Mouse (Mus musculus): ENCODE measurements around the gene Msrb3. TPM values are rescaled to one million over a fixed set of nuclear protein-coding genes. Genes with fewer than 3 reads are reported as not detected.

Gene Msrb3
- polyA plus RNA-seq, 2 experiments = 0.60 to 1.5 TPM

GRCm38 (mm10) chr10:120869241-120869775, 29.6 kb downstream of the Msrb3 start:
- Histone ChIP-seq H3K27me3 (ENCODE audit: control insufficient read depth, insufficient read depth, low read length) (no peaks in the 10 kb centered on the region), H3K9ac (replicated peaks) (no peak overlapping the region), H3K4me3 (ENCODE audit: insufficient read depth in 1 of 2, low read depth in 2 of 2, low read length in 2 of 2) (no peak overlapping the region), H3K27ac (no peak overlapping the region), H3K36me3 (replicated peaks; ENCODE audit: control insufficient read depth, insufficient read depth, low read depth) (no peaks in the 10 kb centered on the region), H3K9me3 (ENCODE audit: control insufficient read depth, low read length) (no peaks in the 10 kb centered on the region), H3K4me1 (replicated peaks; ENCODE audit: control insufficient read depth in 2 of 2, insufficient read depth in 2 of 2, low read length in 1 of 2) (0 out of 4 replicates have a peak, but pooled peaks cover 0 to 9% of the 10 kb centered on the region in 2 experiments), H3K4me2 (ENCODE audit: low read depth) (no peak overlapping the region)
- no peak for DNase-seq (ENCODE audit: low read depth in 3 of 3, low spot score in 3 of 3)
- ATAC-seq (ENCODE audit: insufficient read depth) = no peak
- 79% methylated on average over 22 of the region's 22 CpGs for WGBS (ENCODE audit: insufficient replicate concordance)
- TF ChIP-seq CTCF (IDR thresholded peaks at IDR 0.05; ENCODE audit: low read depth) (no peak), EP300 (IDR thresholded peaks at IDR 0.05; ENCODE audit: low read depth) (no peak)

DNA sequence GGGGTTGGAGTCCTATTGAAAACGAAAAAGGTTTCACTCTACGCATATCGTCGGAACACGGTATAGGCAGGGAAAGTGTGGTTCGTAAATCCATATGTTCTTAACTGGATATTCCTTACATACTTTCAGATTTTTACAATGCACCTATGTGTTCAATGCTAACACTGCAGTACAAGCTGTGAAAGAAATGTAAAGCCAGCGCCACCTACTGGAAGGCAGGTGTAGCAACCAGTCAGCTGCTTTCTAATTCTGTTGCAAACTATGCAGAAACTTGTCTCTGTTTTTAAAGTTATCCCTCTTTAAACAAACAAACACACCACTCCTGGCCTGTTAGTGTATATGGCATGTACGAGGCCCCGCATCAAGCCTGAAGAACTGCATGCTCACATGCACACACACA, 34.5 kb downstream of the Msrb3 start:
- WGBS (ENCODE audit: insufficient replicate concordance) = 27% methylated on average over 9 of the region's 9 CpGs
- ATAC-seq (ENCODE audit: insufficient read depth) = no peak
- TF ChIP-seq CTCF (IDR thresholded peaks at IDR 0.05; ENCODE audit: low read depth) = peak; percentile 77
- TF ChIP-seq EP300 (IDR thresholded peaks at IDR 0.05; ENCODE audit: low read depth) = no peak

DNA sequence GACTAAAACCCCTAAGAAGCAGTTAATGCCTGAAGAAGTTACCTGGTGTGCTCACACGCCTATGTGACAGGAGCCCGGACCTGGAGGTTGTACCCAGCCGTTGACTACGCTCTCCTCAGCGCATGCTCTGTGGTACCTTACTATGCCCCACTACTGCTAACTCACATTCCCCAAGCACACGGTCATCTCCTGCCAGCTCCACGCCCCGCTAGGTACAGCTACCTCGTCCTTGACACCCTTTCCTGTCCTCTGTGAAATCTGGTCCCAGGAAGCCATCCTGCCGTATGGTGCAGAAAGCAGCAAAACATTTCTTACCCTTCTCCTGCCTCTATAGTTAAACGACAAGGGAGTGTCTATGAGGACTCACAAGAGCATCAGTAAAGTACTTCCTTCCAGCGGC, 37.2 kb downstream of the Msrb3 start:
- TF ChIP-seq CTCF (IDR thresholded peaks at IDR 0.05; ENCODE audit: low read depth) = no peak
- no peak for TF ChIP-seq EP300 (IDR thresholded peaks at IDR 0.05; ENCODE audit: low read depth)
- WGBS (ENCODE audit: insufficient replicate concordance) = 76% methylated on average over 12 of the region's 12 CpGs

More for the DNA sequence above, 34.5 kb downstream of the Msrb3 start:
- Histone ChIP-seq H3K4me1 (replicated peaks; ENCODE audit: control insufficient read depth in 2 of 2, insufficient read depth in 2 of 2, low read length in 1 of 2) (no peaks in the 10 kb centered on the region), H3K4me3 (ENCODE audit: insufficient read depth in 1 of 2, low read depth in 2 of 2, low read length in 2 of 2) (no peak overlapping the region), H3K27me3 (ENCODE audit: control insufficient read depth, insufficient read depth, low read length) (no peaks in the 10 kb centered on the region), H3K9me3 (ENCODE audit: control insufficient read depth, low read length) (no peaks in the 10 kb centered on the region), H3K36me3 (replicated peaks; ENCODE audit: control insufficient read depth, insufficient read depth, low read depth) (no peaks in the 10 kb centered on the region), H3K4me2 (ENCODE audit: low read depth) (no peak overlapping the region), H3K9ac (replicated peaks) (no peak overlapping the region), H3K27ac (no peak overlapping the region)
- DNase-seq (ENCODE audit: low read depth in 3 of 3, low spot score in 3 of 3) = no peak

DNA sequence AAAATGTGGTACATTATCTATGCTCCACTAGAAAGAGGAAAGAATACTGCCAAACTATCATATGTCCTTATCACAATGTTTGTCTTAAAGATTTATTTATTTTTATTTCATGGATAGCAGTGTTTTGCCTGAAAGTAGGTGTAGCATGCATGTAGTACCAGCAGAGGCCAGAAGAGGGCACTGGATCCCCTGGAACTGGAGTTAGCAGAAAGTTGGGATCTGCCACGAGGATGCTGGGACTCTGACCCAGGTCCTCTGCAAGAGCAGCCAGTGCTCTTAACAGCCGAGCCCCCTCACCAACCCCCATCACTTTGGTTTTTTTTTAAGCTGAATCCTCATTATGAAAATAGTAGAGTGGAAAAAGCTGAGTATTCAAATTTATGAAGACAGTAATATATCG, 37.7 kb downstream of the Msrb3 start:
- no peaks in the 10 kb centered on the region for H3K36me3 ChIP-seq (replicated peaks; ENCODE audit: control insufficient read depth, insufficient read depth, low read depth)
- no peak overlapping the region for H3K9ac ChIP-seq (replicated peaks)
- H3K27me3 ChIP-seq (ENCODE audit: control insufficient read depth, insufficient read depth, low read length) = no peaks in the 10 kb centered on the region
- WGBS (ENCODE audit: insufficient replicate concordance) = 53% methylated on average over 3 of the region's 3 CpGs
- H3K4me2 ChIP-seq (ENCODE audit: low read depth) = no peak overlapping the region
- peak; percentile 79 for TF ChIP-seq CTCF (IDR thresholded peaks at IDR 0.05; ENCODE audit: low read depth)
- no peak for TF ChIP-seq EP300 (IDR thresholded peaks at IDR 0.05; ENCODE audit: low read depth)
- no peak overlapping the region for H3K4me3 ChIP-seq (ENCODE audit: insufficient read depth in 1 of 2, low read depth in 2 of 2, low read length in 2 of 2)
- ATAC-seq (ENCODE audit: insufficient read depth) = no peak
- no peak for DNase-seq (ENCODE audit: low read depth in 3 of 3, low spot score in 3 of 3)
- no peak overlapping the region for H3K27ac ChIP-seq
- H3K4me1 ChIP-seq (replicated peaks; ENCODE audit: control insufficient read depth in 2 of 2, insufficient read depth in 2 of 2, low read length in 1 of 2) = peaks cover 0 to 4% of the 10 kb centered on the region in 2 experiments; a peak in 2 of 4 replicates
- no peaks in the 10 kb centered on the region for H3K9me3 ChIP-seq (ENCODE audit: control insufficient read depth, low read length)

More for the DNA sequence above, 37.2 kb downstream of the Msrb3 start:
- Histone ChIP-seq H3K4me2 (ENCODE audit: low read depth) (no peak overlapping the region), H3K4me1 (replicated peaks; ENCODE audit: control insufficient read depth in 2 of 2, insufficient read depth in 2 of 2, low read length in 1 of 2) (peaks cover 0 to 4% of the 10 kb centered on the region in 2 experiments; a peak in 2 of 4 replicates), H3K36me3 (replicated peaks; ENCODE audit: control insufficient read depth, insufficient read depth, low read depth) (no peaks in the 10 kb centered on the region), H3K27me3 (ENCODE audit: control insufficient read depth, insufficient read depth, low read length) (no peaks in the 10 kb centered on the region), H3K9me3 (ENCODE audit: control insufficient read depth, low read length) (no peaks in the 10 kb centered on the region), H3K9ac (replicated peaks) (no peak overlapping the region), H3K27ac (no peak overlapping the region), H3K4me3 (ENCODE audit: insufficient read depth in 1 of 2, low read depth in 2 of 2, low read length in 2 of 2) (no peak overlapping the region)
- ATAC-seq (ENCODE audit: insufficient read depth) (no peak), DNase-seq (ENCODE audit: low read depth in 3 of 3, low spot score in 3 of 3) (no peak)

GRCm38 (mm10) chr10:120857531-120858001, 41.3 kb downstream of the Msrb3 start:
- peak; percentile 48; the same call in 1 of the 2 replicates for ATAC-seq (ENCODE audit: insufficient read depth)
- Histone ChIP-seq H3K9ac (replicated peaks) (no peak overlapping the region), H3K4me3 (ENCODE audit: insufficient read depth in 1 of 2, low read depth in 2 of 2, low read length in 2 of 2) (peak overlapping the region in 1 of 2 experiments; percentile 43; a peak in 1 of 4 replicates), H3K36me3 (replicated peaks; ENCODE audit: control insufficient read depth, insufficient read depth, low read depth) (no peaks in the 10 kb centered on the region), H3K4me1 (replicated peaks; ENCODE audit: control insufficient read depth in 2 of 2, insufficient read depth in 2 of 2, low read length in 1 of 2) (peaks cover 0 to 4% of the 10 kb centered on the region in 2 experiments; a peak in 2 of 4 replicates), H3K27me3 (ENCODE audit: control insufficient read depth, insufficient read depth, low read length) (no peaks in the 10 kb centered on the region), H3K9me3 (ENCODE audit: control insufficient read depth, low read length) (no peaks in the 10 kb centered on the region), H3K27ac (no peak overlapping the region), H3K4me2 (ENCODE audit: low read depth) (peak overlapping the region; percentile 30)
- 43% methylated on average over 13 of the region's 13 CpGs for WGBS (ENCODE audit: insufficient replicate concordance)
- TF ChIP-seq EP300 (IDR thresholded peaks at IDR 0.05; ENCODE audit: low read depth) = no peak
- peak; percentile 68 for TF ChIP-seq CTCF (IDR thresholded peaks at IDR 0.05; ENCODE audit: low read depth)
- no peak for DNase-seq (ENCODE audit: low read depth in 3 of 3, low spot score in 3 of 3)
